Mouse (Mus musculus) adrenal gland, postnatal 14 days (tissue): ENCODE measurements at regions not wholly inside any gene's neighbourhood (a gene's known extent, or its start where the extent isn't known, plus 50 kb on each side); places are given as distances from the start of the nearest gene placed in this dataset.

ENCODE experiments used
- DNase-seq: peaks from one replicate; pipeline ENCODE4 v3.0.0; 2021; ENCODE audit warnings: mixed read lengths

DNA sequence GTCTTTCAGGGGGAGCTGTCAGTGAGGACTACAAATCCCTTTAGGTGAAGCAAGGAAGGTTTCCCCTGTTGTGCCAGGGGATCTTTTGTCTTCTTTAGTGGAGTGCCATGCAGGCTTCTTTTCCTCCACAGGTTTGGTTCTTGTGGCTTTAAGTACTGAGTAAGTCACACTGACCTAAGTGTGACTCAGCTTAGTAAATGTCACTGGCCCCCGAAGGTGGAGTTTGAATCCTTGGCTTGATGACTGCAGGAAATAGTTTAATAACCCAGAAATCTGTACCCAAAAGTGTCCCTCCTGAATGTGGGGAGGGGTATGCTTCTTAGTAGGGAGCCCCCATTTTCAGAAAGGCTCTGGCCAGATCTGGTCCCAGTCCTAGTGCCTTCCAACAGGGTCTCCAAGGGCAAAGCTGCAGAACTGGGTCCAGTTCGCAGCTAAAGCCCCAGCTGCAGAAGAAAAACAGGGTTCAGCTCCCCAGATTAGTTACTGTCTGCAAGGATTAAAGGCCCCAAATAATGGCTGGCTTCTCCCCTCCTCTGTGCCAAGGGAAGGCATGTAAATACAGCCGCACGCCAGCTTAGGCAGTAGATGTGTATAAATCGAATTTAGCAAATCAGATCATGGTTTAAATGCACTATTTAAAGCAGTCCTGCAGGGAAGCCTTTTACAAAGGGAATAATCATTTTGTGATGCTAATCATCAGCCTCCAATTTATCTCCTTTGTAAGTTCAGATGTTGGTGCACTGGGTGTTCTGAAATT, 51.6 kb upstream of the Polg start:
- DNase-seq: peak; percentile 40

DNA sequence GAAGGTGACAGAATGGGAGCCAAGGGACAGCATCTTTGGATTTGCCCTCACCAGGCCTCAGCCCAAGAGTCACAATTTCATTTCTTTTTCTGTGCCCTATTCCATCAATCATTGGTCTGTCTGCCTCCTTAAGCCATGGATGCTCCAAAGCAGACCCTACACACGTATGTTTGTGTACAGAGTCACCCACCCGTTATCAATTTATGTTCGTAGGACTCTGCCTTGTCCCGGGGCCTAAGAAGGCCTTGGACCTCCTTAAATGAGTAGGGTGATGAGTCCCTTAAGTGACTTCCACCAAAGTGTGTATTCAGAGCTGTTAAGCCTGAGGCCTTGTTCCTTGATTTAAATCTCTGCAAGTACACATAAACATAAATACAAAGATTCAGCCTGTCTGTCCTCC, 50.1 kb upstream of the Polg start:
- no peak for DNase-seq
